Mouse (Mus musculus) adrenal gland, postnatal 14 days (tissue): ENCODE results near the gene Tbcd. TPM values are rescaled to one million over a fixed set of nuclear protein-coding genes. Genes with fewer than 3 reads are reported as not detected.

ENCODE experiments used
- DNase-seq: peaks from one replicate; pipeline ENCODE4 v3.0.0; 2021; ENCODE audit warnings: mixed read lengths
- long read RNA-seq, 2 experiments: library from polyadenylated mRNA; stranded (forward); transcript quantifications; one replicate each; pipeline ENCODE4 v2.0.0; 2021
- total RNA-seq: library from RNA; stranded (reverse); gene quantifications from 2 replicates; pipeline ENCODE4 v1.2.3, GENCODE M21; 2021

Gene Tbcd
- 31.6 and 37.9 TPM in 2 replicates for total RNA-seq
- long read RNA-seq, experiment 1, partial matches to known transcripts = 1 of 2 reads
- long read RNA-seq, experiment 1, other reads (novel, unspliced or antisense) = 1 of 2 reads
- long read RNA-seq, experiment 2, partial matches to known transcripts = 0 of 1 reads
- long read RNA-seq, experiment 2, other reads (novel, unspliced or antisense) = 1 of 1 reads

GRCm38 (mm10) chr11:121451753-121452635 lies at the start of gene Tbcd:
Gene Tbcd (plus strand): TSS chr11:121451949.
- DNase-seq = peak; percentile 97

GRCm38 (mm10) chr11:121407366-121408155 lies 44.2 kb upstream of the Tbcd start:
- no peak for DNase-seq

GRCm38 (mm10) chr11:121414762-121415161 lies 37.0 kb upstream of the Tbcd start:
- no peak for DNase-seq

- no peak for DNase-seq
These were observed 36.4 kb upstream of the Tbcd start for GRCm38 (mm10) chr11:121415351-121415750.

- no peak for DNase-seq
These were observed 33.8 kb upstream of the Tbcd start for GRCm38 (mm10) chr11:121417971-121418370.

- DNase-seq = no peak
These were observed 32.8 kb upstream of the Tbcd start for GRCm38 (mm10) chr11:121418932-121419331.

- no peak for DNase-seq
These were observed 31.4 kb upstream of the Tbcd start for GRCm38 (mm10) chr11:121420379-121420778.

GRCm38 (mm10) chr11:121420830-121421552 lies 30.8 kb upstream of the Tbcd start, which contains the start of gene Fn3krp:
Gene Fn3krp (plus strand): TSS chr11:121421401.
- DNase-seq = peak; percentile 99

- DNase-seq = no peak
These were observed 30.1 kb upstream of the Tbcd start for GRCm38 (mm10) chr11:121421553-121422173.

GRCm38 (mm10) chr11:121433397-121433796 lies 18.4 kb upstream of the Tbcd start:
- no peak for DNase-seq

GRCm38 (mm10) chr11:121434156-121435155 lies 17.3 kb upstream of the Tbcd start, which contains the start of gene Fn3k:
Gene Fn3k (plus strand): TSS chr11:121434913.
- peak; percentile 96 for DNase-seq

GRCm38 (mm10) chr11:121437236-121437635 lies 14.5 kb upstream of the Tbcd start:
- no peak for DNase-seq

- no peak for DNase-seq
These were observed 12.0 kb upstream of the Tbcd start for GRCm38 (mm10) chr11:121439686-121440292.

GRCm38 (mm10) chr11:121441653-121442052 lies 10.1 kb upstream of the Tbcd start:
- no peak for DNase-seq

GRCm38 (mm10) chr11:121442076-121442475 lies 9.7 kb upstream of the Tbcd start:
- no peak for DNase-seq

- DNase-seq = no peak
These were observed 478 bp upstream of the Tbcd start for GRCm38 (mm10) chr11:121451216-121451726.

GRCm38 (mm10) chr11:121457874-121458273 lies 6.1 kb downstream of the Tbcd start:
- no peak for DNase-seq

- DNase-seq = no peak
These were observed 15.7 kb downstream of the Tbcd start for GRCm38 (mm10) chr11:121467408-121467807.

GRCm38 (mm10) chr11:121474831-121475230 lies 23.1 kb downstream of the Tbcd start:
- no peak for DNase-seq
